Mouse (Mus musculus): ENCODE results near the gene Fbxo28. TPM values are rescaled to one million over a fixed set of nuclear protein-coding genes. Genes with fewer than 3 reads are reported as not detected.

Fbxo28 gene
- polyA plus RNA-seq, 1 experiment from 2014 or later: 23.1 TPM

GRCm38 (mm10) chr1:182333766-182334437 is 7.5 kb downstream of the Fbxo28 start:
- Histone ChIP-seq H3K9ac (replicated peaks; ENCODE audit: low read depth, low read length) (no peak overlapping the region), H3K4me1 (ENCODE audit: control insufficient read depth, insufficient read depth, low read length) (0 out of 2 replicates have a peak, but pooled peaks cover 3% of the 10 kb centered on the region), H3K4me3 (ENCODE audit: low read depth, low read length) (no peak overlapping the region), H3K4me2 (replicated peaks; ENCODE audit: low read depth, low read length) (no peak overlapping the region), H3K9me3 (ENCODE audit: control insufficient read depth, low read depth, low read length) (no peaks in the 10 kb centered on the region), H3K27ac (ENCODE audit: low read length) (no peak overlapping the region), H3K27me3 (ENCODE audit: control insufficient read depth, insufficient read depth, low read length) (no peaks in the 10 kb centered on the region), H3K36me3 (ENCODE audit: control insufficient read depth, insufficient read depth, low read length) (peaks cover 2% of the 10 kb centered on the region; the same call in 1 of the 2 replicates)
- WGBS: 89% methylated on average over 7 of the region's 7 CpGs
- ATAC-seq (ENCODE audit: insufficient number of reproducible peaks, insufficient read depth, low FRiP score, low read depth): no peak

GRCm38 (mm10) chr1:182332090-182333034 is 9.1 kb downstream of the Fbxo28 start:
- H3K4me1 ChIP-seq (ENCODE audit: control insufficient read depth, insufficient read depth, low read length): 0 out of 2 replicates have a peak, but pooled peaks cover 3% of the 10 kb centered on the region
- ATAC-seq (ENCODE audit: insufficient number of reproducible peaks, insufficient read depth, low FRiP score, low read depth): no peak
- H3K27ac ChIP-seq (ENCODE audit: low read length): no peak overlapping the region
- H3K4me3 ChIP-seq (ENCODE audit: low read depth, low read length): no peak overlapping the region
- no peak overlapping the region for H3K9ac ChIP-seq (replicated peaks; ENCODE audit: low read depth, low read length)
- no peaks in the 10 kb centered on the region for H3K27me3 ChIP-seq (ENCODE audit: control insufficient read depth, insufficient read depth, low read length)
- no peaks in the 10 kb centered on the region for H3K9me3 ChIP-seq (ENCODE audit: control insufficient read depth, low read depth, low read length)
- H3K36me3 ChIP-seq (ENCODE audit: control insufficient read depth, insufficient read depth, low read length): peaks cover 9% of the 10 kb centered on the region; the same call in 1 of the 2 replicates
- 89% methylated on average over 5 of the region's 5 CpGs for WGBS
- no peak overlapping the region for H3K4me2 ChIP-seq (replicated peaks; ENCODE audit: low read depth, low read length)

GRCm38 (mm10) chr1:182325919-182326318 is 15.5 kb downstream of the Fbxo28 start:
- Histone ChIP-seq H3K27me3 (ENCODE audit: control insufficient read depth, insufficient read depth, low read length) (no peaks in the 10 kb centered on the region), H3K36me3 (ENCODE audit: control insufficient read depth, insufficient read depth, low read length) (peaks cover 60% of the 10 kb centered on the region), H3K4me2 (replicated peaks; ENCODE audit: low read depth, low read length) (no peak overlapping the region), H3K9me3 (ENCODE audit: control insufficient read depth, low read depth, low read length) (no peaks in the 10 kb centered on the region), H3K27ac (ENCODE audit: low read length) (no peak overlapping the region), H3K4me3 (ENCODE audit: low read depth, low read length) (no peak overlapping the region), H3K4me1 (ENCODE audit: control insufficient read depth, insufficient read depth, low read length) (no peaks in the 10 kb centered on the region), H3K9ac (replicated peaks; ENCODE audit: low read depth, low read length) (no peak overlapping the region)
- ATAC-seq (ENCODE audit: insufficient number of reproducible peaks, insufficient read depth, low FRiP score, low read depth): no peak
- 98% methylated on average over 1 of the region's 1 CpGs for WGBS

GRCm38 (mm10) chr1:182324552-182324951 is 16.9 kb downstream of the Fbxo28 start:
- no peak for ATAC-seq (ENCODE audit: insufficient number of reproducible peaks, insufficient read depth, low FRiP score, low read depth)
- Histone ChIP-seq H3K9ac (replicated peaks; ENCODE audit: low read depth, low read length) (no peak overlapping the region), H3K36me3 (ENCODE audit: control insufficient read depth, insufficient read depth, low read length) (peaks cover 62% of the 10 kb centered on the region), H3K4me1 (ENCODE audit: control insufficient read depth, insufficient read depth, low read length) (no peaks in the 10 kb centered on the region), H3K27me3 (ENCODE audit: control insufficient read depth, insufficient read depth, low read length) (no peaks in the 10 kb centered on the region), H3K9me3 (ENCODE audit: control insufficient read depth, low read depth, low read length) (no peaks in the 10 kb centered on the region), H3K27ac (ENCODE audit: low read length) (no peak overlapping the region), H3K4me3 (ENCODE audit: low read depth, low read length) (no peak overlapping the region), H3K4me2 (replicated peaks; ENCODE audit: low read depth, low read length) (no peak overlapping the region)
- WGBS: 91% methylated on average over 7 of the region's 7 CpGs

GRCm38 (mm10) chr1:182323139-182323538 is 18.3 kb downstream of the Fbxo28 start:
- Histone ChIP-seq H3K4me1 (ENCODE audit: control insufficient read depth, insufficient read depth, low read length) (no peaks in the 10 kb centered on the region), H3K27me3 (ENCODE audit: control insufficient read depth, insufficient read depth, low read length) (no peaks in the 10 kb centered on the region), H3K9ac (replicated peaks; ENCODE audit: low read depth, low read length) (no peak overlapping the region), H3K4me2 (replicated peaks; ENCODE audit: low read depth, low read length) (no peak overlapping the region), H3K27ac (ENCODE audit: low read length) (no peak overlapping the region), H3K4me3 (ENCODE audit: low read depth, low read length) (no peak overlapping the region), H3K36me3 (ENCODE audit: control insufficient read depth, insufficient read depth, low read length) (peaks cover 70% of the 10 kb centered on the region), H3K9me3 (ENCODE audit: control insufficient read depth, low read depth, low read length) (no peaks in the 10 kb centered on the region)
- WGBS: 97% methylated on average over 3 of the region's 3 CpGs
- ATAC-seq (ENCODE audit: insufficient number of reproducible peaks, insufficient read depth, low FRiP score, low read depth): no peak

- no peak overlapping the region for H3K27ac ChIP-seq (ENCODE audit: low read length)
- ATAC-seq (ENCODE audit: insufficient number of reproducible peaks, insufficient read depth, low FRiP score, low read depth): no peak
- no peaks in the 10 kb centered on the region for H3K4me1 ChIP-seq (ENCODE audit: control insufficient read depth, insufficient read depth, low read length)
- no peak overlapping the region for H3K4me3 ChIP-seq (ENCODE audit: low read depth, low read length)
- H3K9ac ChIP-seq (replicated peaks; ENCODE audit: low read depth, low read length): no peak overlapping the region
- H3K27me3 ChIP-seq (ENCODE audit: control insufficient read depth, insufficient read depth, low read length): no peaks in the 10 kb centered on the region
- H3K36me3 ChIP-seq (ENCODE audit: control insufficient read depth, insufficient read depth, low read length): peaks cover 40% of the 10 kb centered on the region
- H3K9me3 ChIP-seq (ENCODE audit: control insufficient read depth, low read depth, low read length): no peaks in the 10 kb centered on the region
- H3K4me2 ChIP-seq (replicated peaks; ENCODE audit: low read depth, low read length): no peak overlapping the region
- 95% methylated on average over 5 of the region's 5 CpGs for WGBS
Measured at GRCm38 (mm10) chr1:182314201-182314600, 27.2 kb downstream of the Fbxo28 start.

GRCm38 (mm10) chr1:182313181-182313580 is 28.2 kb downstream of the Fbxo28 start:
- Histone ChIP-seq H3K27me3 (ENCODE audit: control insufficient read depth, insufficient read depth, low read length) (no peaks in the 10 kb centered on the region), H3K9ac (replicated peaks; ENCODE audit: low read depth, low read length) (no peak overlapping the region), H3K36me3 (ENCODE audit: control insufficient read depth, insufficient read depth, low read length) (peaks cover 32% of the 10 kb centered on the region), H3K27ac (ENCODE audit: low read length) (no peak overlapping the region), H3K9me3 (ENCODE audit: control insufficient read depth, low read depth, low read length) (no peaks in the 10 kb centered on the region), H3K4me3 (ENCODE audit: low read depth, low read length) (no peak overlapping the region), H3K4me1 (ENCODE audit: control insufficient read depth, insufficient read depth, low read length) (no peaks in the 10 kb centered on the region), H3K4me2 (replicated peaks; ENCODE audit: low read depth, low read length) (no peak overlapping the region)
- WGBS: 97% methylated on average over 8 of the region's 8 CpGs
- no peak for ATAC-seq (ENCODE audit: insufficient number of reproducible peaks, insufficient read depth, low FRiP score, low read depth)

GRCm38 (mm10) chr1:182311376-182311775 is 30.1 kb downstream of the Fbxo28 start:
- no peaks in the 10 kb centered on the region for H3K27me3 ChIP-seq (ENCODE audit: control insufficient read depth, insufficient read depth, low read length)
- no peaks in the 10 kb centered on the region for H3K4me1 ChIP-seq (ENCODE audit: control insufficient read depth, insufficient read depth, low read length)
- no peak overlapping the region for H3K9ac ChIP-seq (replicated peaks; ENCODE audit: low read depth, low read length)
- peaks cover 14% of the 10 kb centered on the region for H3K36me3 ChIP-seq (ENCODE audit: control insufficient read depth, insufficient read depth, low read length)
- H3K4me3 ChIP-seq (ENCODE audit: low read depth, low read length): no peak overlapping the region
- no peak overlapping the region for H3K4me2 ChIP-seq (replicated peaks; ENCODE audit: low read depth, low read length)
- ATAC-seq (ENCODE audit: insufficient number of reproducible peaks, insufficient read depth, low FRiP score, low read depth): no peak
- WGBS: 92% methylated on average over 5 of the region's 5 CpGs
- no peaks in the 10 kb centered on the region for H3K9me3 ChIP-seq (ENCODE audit: control insufficient read depth, low read depth, low read length)
- H3K27ac ChIP-seq (ENCODE audit: low read length): no peak overlapping the region
